Mouse (Mus musculus): ENCODE data around the gene Fcrlb.

GRCm38 (mm10) chr1:170924485-170924884 is 11.7 kb upstream of the Fcrlb start:
- TF ChIP-seq CTCF (IDR thresholded peaks at IDR 0.05; ENCODE audit: low read depth, low read length) (no peak), POLR2A (IDR thresholded peaks at IDR 0.05; ENCODE audit: borderline replicate concordance, low read depth, low read length) (no peak)
